Mouse (Mus musculus): ENCODE data around the gene Rnf183.

The Rnf183 gene

DNA sequence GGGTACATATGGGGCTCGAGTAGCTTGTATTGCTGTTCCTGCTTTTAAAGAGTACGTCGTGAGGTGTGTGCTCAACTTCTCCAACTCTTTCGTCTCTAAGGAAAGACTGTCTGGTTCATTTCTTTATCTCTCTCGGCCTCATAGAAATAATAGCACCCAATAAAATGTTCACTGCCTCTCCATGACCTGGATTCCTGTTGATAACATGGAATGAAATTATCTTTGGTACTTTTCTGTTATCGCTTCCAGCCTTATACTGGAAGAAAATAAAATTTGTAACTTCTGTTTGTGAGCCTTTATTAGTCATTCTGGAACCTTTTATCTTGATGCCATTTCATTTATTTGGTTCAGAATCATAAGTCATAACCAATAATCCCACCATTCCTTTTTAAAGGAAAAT lies 51.8 kb downstream of the Rnf183 start:
- DNase-seq (ENCODE audit: low spot score): no peak

DNA sequence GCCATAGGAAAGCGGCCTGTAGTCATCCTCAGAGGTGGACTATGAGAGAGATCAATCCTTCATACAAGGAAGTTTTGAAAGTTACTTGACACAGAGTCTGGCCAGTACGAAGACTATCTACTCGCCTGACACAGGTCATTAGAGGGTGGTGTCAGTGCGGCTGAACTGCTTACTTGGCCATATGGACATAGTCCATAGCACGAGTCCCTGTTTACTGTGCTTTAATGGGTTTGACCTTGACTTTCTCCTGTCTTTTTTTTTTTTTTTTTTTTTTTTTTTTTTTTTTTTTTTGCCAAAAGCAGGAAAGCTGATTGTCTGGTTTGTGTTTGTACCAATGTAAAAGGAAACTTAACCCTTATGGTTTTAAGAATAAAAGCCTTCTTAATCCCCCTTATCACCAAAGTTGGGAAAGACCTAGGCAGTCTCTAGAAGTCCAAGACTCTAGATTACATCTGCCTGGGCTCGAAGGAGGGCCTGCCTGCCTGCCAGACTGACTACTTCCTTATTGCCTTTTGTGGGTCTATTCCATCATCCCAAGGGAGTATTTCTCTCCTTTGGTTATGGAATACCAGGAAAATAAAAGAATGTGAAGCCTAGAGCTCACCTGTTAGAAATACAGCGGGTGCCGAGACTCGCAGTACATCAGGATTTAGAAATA lies 55.2 kb downstream of the Rnf183 start:
- DNase-seq (ENCODE audit: low spot score): no peak
